Mouse (Mus musculus) midbrain, embryonic 10.5 days (tissue): ENCODE measurements at regions not wholly inside any gene's neighbourhood (a gene's known extent, or its start where the extent isn't known, plus 50 kb on each side); places are given as distances from the start of the nearest gene placed in this dataset.

Experiments used
- DNase-seq: peaks from one replicate; pipeline ENCODE4 v3.0.0-alpha.2; 2017; ENCODE audit warnings: low spot score
- H3K27ac ChIP-seq: fragments of 300-500 bp; sonication (generic); replicated peaks from 2 replicates; pipeline ENCODE4 v1.5.1; 2016; ENCODE audit warnings: mild to moderate bottlenecking
- H3K27me3 ChIP-seq: fragments of 300-500 bp; sonication (generic); 2 replicates; pipeline ENCODE4 v1.6.1; 2016; ENCODE audit warnings: low read depth, mild to moderate bottlenecking; ENCODE audit not compliant: poor library complexity, severe bottlenecking
- H3K36me3 ChIP-seq: fragments of 300-500 bp; sonication (generic); 2 replicates; pipeline ENCODE4 v1.6.1; 2016; ENCODE audit warnings: mild to moderate bottlenecking, moderate library complexity
- H3K4me1 ChIP-seq: fragments of 300-500 bp; sonication (generic); 2 replicates; pipeline ENCODE4 v1.6.1; 2016
- H3K4me3 ChIP-seq: fragments of 300-500 bp; sonication (generic); 2 replicates; pipeline ENCODE4 v1.5.1; 2016; ENCODE audit warnings: mild to moderate bottlenecking, moderate library complexity
- H3K9me3 ChIP-seq: fragments of 300-500 bp; sonication (generic); replicated peaks from 2 replicates; pipeline ENCODE4 v1.6.1; 2016; ENCODE audit warnings: mild to moderate bottlenecking
- WGBS: fragments of 180-500 bp; shearing (Covaris S2); methylation state at CpG from one replicate; pipeline ENCODE4 v1.1.7; 2016; 5-methylcytosine and 5-hydroxymethylcytosine counted together

DNA sequence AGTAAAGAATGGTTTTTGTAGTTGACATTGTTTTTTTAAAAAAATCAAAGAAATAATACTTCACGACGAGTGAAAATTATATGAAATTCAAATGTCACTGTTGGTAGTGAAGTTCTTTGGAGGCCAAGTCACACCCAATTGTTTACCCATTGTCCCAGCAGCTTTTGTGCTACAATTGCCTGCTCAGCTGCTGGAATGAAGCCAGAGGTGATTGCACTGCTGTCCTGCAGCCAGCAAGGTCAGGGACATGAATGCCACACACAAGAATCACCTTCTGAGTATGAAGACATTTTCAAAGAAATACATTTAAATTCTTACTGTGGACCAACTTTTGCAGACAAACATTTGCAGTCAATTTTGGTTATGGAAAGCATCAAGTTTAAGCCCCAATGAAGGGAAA lies 215.9 kb upstream of the Prdm1 start:
- Histone ChIP-seq H3K27ac (no peak overlapping the region), H3K36me3 (no peaks in the 10 kb centered on the region), H3K4me3 (no peak overlapping the region), H3K4me1 (no peaks in the 10 kb centered on the region), H3K9me3 (no peaks in the 10 kb centered on the region), H3K27me3 (no peaks in the 10 kb centered on the region)
- WGBS, result 93% methylated on average over 2 of the region's 2 CpGs
- DNase-seq, result no peak

- no peaks in the 10 kb centered on the region for H3K4me1 ChIP-seq
- H3K36me3 ChIP-seq, result no peaks in the 10 kb centered on the region
- 88% methylated on average over 5 of the region's 5 CpGs for WGBS
- H3K27me3 ChIP-seq, result no peaks in the 10 kb centered on the region
- no peak overlapping the region for H3K4me3 ChIP-seq
- no peak overlapping the region for H3K27ac ChIP-seq
- no peaks in the 10 kb centered on the region for H3K9me3 ChIP-seq
- DNase-seq, result peak; percentile 6
Measured at GRCm38 (mm10) chr10:44733641-44734040, 205.3 kb upstream of the Prdm1 start.

- H3K27me3 ChIP-seq, result no peaks in the 10 kb centered on the region
- no peak overlapping the region for H3K27ac ChIP-seq
- no peaks in the 10 kb centered on the region for H3K4me1 ChIP-seq
- WGBS, result 91% methylated on average over 8 of the region's 8 CpGs
- no peaks in the 10 kb centered on the region for H3K36me3 ChIP-seq
- H3K9me3 ChIP-seq, result no peaks in the 10 kb centered on the region
- no peak for DNase-seq
- no peak overlapping the region for H3K4me3 ChIP-seq
Measured at GRCm38 (mm10) chr10:44730721-44731120, 202.4 kb upstream of the Prdm1 start.

- H3K4me3 ChIP-seq, result no peak overlapping the region
- no peak for DNase-seq
- H3K36me3 ChIP-seq, result no peaks in the 10 kb centered on the region
- no peaks in the 10 kb centered on the region for H3K9me3 ChIP-seq
- H3K4me1 ChIP-seq, result no peaks in the 10 kb centered on the region
- no peak overlapping the region for H3K27ac ChIP-seq
- 89% methylated on average over 4 of the region's 4 CpGs for WGBS
- H3K27me3 ChIP-seq, result no peaks in the 10 kb centered on the region
Measured at GRCm38 (mm10) chr10:44728963-44729362, 200.7 kb upstream of the Prdm1 start.

GRCm38 (mm10) chr10:44724575-44724974 lies 196.3 kb upstream of the Prdm1 start:
- Histone ChIP-seq H3K27me3 (no peaks in the 10 kb centered on the region), H3K27ac (no peak overlapping the region), H3K36me3 (no peaks in the 10 kb centered on the region), H3K9me3 (no peaks in the 10 kb centered on the region), H3K4me3 (no peak overlapping the region), H3K4me1 (no peaks in the 10 kb centered on the region)
- 81% methylated on average over 3 of the region's 3 CpGs for WGBS
- DNase-seq, result no peak

DNA sequence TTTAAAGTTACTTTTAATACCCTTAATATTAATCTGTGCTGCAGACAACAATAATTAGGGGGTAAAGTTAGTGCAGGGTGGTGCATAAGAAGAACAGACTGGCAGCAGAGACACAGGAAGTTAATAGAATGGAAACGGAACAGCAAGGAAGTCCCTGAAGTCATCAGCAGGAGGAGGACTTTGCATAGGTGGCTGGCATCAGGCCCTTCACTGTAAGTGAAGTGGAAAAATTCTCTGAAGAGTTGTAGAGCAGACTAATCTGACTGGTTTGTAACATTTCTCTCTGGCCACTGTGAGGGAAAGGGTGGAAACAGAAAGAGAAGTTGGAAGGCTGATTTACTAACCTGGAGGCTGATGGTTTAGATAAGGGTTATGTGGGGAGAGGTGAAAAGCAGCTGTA lies 195.5 kb upstream of the Prdm1 start:
- no peak for DNase-seq
- 76% methylated on average over 1 of the region's 1 CpGs for WGBS

GRCm38 (mm10) chr10:44723321-44723720 lies 195.0 kb upstream of the Prdm1 start:
- no peaks in the 10 kb centered on the region for H3K4me1 ChIP-seq
- 86% methylated on average over 5 of the region's 5 CpGs for WGBS

More for the DNA sequence above, 195.5 kb upstream of the Prdm1 start:
- no peaks in the 10 kb centered on the region for H3K4me1 ChIP-seq
- H3K4me3 ChIP-seq, result no peak overlapping the region
- no peaks in the 10 kb centered on the region for H3K36me3 ChIP-seq
- no peak overlapping the region for H3K27ac ChIP-seq
- no peaks in the 10 kb centered on the region for H3K9me3 ChIP-seq
- no peaks in the 10 kb centered on the region for H3K27me3 ChIP-seq

GRCm38 (mm10) chr10:44721670-44722069 lies 193.4 kb upstream of the Prdm1 start:
- H3K36me3 ChIP-seq, result no peaks in the 10 kb centered on the region
- DNase-seq, result no peak
- no peak overlapping the region for H3K27ac ChIP-seq
- H3K4me3 ChIP-seq, result no peak overlapping the region
- peaks cover 3% of the 10 kb centered on the region for H3K4me1 ChIP-seq
- H3K27me3 ChIP-seq, result no peaks in the 10 kb centered on the region
- no peaks in the 10 kb centered on the region for H3K9me3 ChIP-seq
- 87% methylated on average over 10 of the region's 10 CpGs for WGBS

More at GRCm38 (mm10) chr10:44723321-44723720, 195.0 kb upstream of the Prdm1 start:
- Histone ChIP-seq H3K9me3 (no peaks in the 10 kb centered on the region), H3K27me3 (no peaks in the 10 kb centered on the region), H3K36me3 (no peaks in the 10 kb centered on the region), H3K27ac (no peak overlapping the region), H3K4me3 (no peak overlapping the region)
- DNase-seq, result no peak

DNA sequence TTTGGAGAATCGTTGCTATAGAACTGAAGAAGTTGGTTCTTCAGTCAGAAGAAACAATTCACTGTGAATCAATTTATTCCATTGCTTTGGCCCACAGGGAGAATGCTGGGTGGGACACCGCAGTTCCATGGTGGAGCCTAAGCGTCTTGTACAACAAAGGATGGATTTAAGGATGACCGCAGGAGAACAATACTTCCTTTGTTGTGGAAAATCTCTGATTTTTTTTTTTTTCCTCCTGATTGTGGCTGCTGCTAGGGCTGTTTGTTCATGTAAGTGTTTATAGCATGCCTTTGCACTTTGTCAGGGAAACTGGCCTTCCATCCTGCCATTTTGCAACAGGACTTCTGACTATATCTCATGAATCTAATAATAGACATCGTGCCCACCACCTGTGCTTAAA lies 188.3 kb upstream of the Prdm1 start:
- Histone ChIP-seq H3K27me3 (no peaks in the 10 kb centered on the region), H3K9me3 (no peaks in the 10 kb centered on the region), H3K27ac (no peak overlapping the region), H3K4me3 (no peak overlapping the region), H3K4me1 (peaks cover 8% of the 10 kb centered on the region), H3K36me3 (no peaks in the 10 kb centered on the region)
- no peak for DNase-seq
- WGBS, result 40% methylated on average over 5 of the region's 5 CpGs

GRCm38 (mm10) chr10:44715902-44716301 lies 187.6 kb upstream of the Prdm1 start:
- Histone ChIP-seq H3K27ac (no peak overlapping the region), H3K9me3 (no peaks in the 10 kb centered on the region), H3K27me3 (no peaks in the 10 kb centered on the region), H3K4me1 (peaks cover 8% of the 10 kb centered on the region), H3K4me3 (no peak overlapping the region), H3K36me3 (no peaks in the 10 kb centered on the region)
- no peak for DNase-seq

DNA sequence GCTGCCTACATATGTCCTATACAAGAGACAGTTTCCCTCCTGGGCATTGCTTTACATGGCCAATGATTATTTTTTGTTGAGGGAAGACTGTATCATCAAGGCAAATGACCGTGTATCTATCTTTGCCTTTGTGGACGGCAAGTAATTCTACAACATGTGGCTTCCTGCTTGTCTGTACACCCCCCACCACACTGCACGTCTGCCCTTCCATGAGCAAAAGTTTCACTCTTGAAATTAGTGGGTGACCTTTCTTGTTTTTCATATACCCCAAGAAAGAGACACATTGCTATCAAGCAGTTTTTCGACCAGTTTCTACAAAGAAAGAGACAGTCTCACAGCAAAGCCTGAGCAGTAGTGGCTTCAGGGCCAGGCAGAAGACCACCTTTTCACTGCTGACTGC lies 180.5 kb upstream of the Prdm1 start:
- 87% methylated on average over 4 of the region's 4 CpGs for WGBS
- H3K4me1 ChIP-seq, result no peaks in the 10 kb centered on the region
- no peak overlapping the region for H3K27ac ChIP-seq
- H3K4me3 ChIP-seq, result no peak overlapping the region
- H3K9me3 ChIP-seq, result no peaks in the 10 kb centered on the region
- no peak for DNase-seq
- H3K36me3 ChIP-seq, result no peaks in the 10 kb centered on the region
- no peaks in the 10 kb centered on the region for H3K27me3 ChIP-seq

GRCm38 (mm10) chr10:44704143-44704542 lies 175.8 kb upstream of the Prdm1 start:
- Histone ChIP-seq H3K36me3 (no peaks in the 10 kb centered on the region), H3K27ac (no peak overlapping the region), H3K9me3 (no peaks in the 10 kb centered on the region), H3K4me1 (no peaks in the 10 kb centered on the region), H3K27me3 (no peaks in the 10 kb centered on the region), H3K4me3 (no peak overlapping the region)
- no peak for DNase-seq
- WGBS, result 86% methylated on average over 3 of the region's 3 CpGs

GRCm38 (mm10) chr10:44702108-44702507 lies 173.8 kb upstream of the Prdm1 start:
- Histone ChIP-seq H3K27me3 (no peaks in the 10 kb centered on the region), H3K4me1 (peaks cover 2% of the 10 kb centered on the region; the same call in 1 of the 2 replicates), H3K36me3 (no peaks in the 10 kb centered on the region), H3K9me3 (no peaks in the 10 kb centered on the region), H3K27ac (no peak overlapping the region), H3K4me3 (no peak overlapping the region)
- WGBS, result 84% methylated on average over 5 of the region's 5 CpGs
- no peak for DNase-seq

DNA sequence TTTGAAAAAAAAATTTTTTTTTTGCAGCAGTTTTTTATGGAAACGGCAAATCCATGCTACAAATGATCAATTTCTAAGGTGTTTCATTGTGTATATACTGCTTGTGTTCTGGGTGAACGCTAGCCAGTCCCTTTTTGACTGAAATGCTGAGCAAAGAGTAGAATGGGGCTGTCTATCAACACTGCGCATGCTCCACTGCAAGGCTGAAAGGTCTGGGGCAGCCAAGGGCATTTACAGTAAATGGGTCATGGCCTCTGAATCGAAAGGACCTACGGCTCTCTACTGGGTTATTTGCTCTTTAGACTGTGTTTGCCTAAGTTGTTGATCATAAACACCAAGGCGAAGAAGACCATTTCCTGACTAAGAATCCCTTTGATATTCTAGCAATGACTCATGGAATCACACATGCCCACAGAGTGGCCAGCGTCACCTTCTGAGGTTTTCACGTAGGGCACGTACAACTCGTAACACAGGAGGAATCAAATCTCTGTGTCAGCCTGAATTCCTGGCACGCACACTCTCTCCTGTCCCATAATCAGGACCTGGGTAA lies 171.8 kb upstream of the Prdm1 start:
- H3K4me1 ChIP-seq, result peaks cover 2% of the 10 kb centered on the region; the same call in 1 of the 2 replicates
- no peak overlapping the region for H3K4me3 ChIP-seq
- DNase-seq, result no peak
- H3K9me3 ChIP-seq, result no peaks in the 10 kb centered on the region
- no peaks in the 10 kb centered on the region for H3K27me3 ChIP-seq
- H3K36me3 ChIP-seq, result no peaks in the 10 kb centered on the region
- WGBS, result 90% methylated on average over 11 of the region's 11 CpGs
- no peak overlapping the region for H3K27ac ChIP-seq
